Comparison of ENCODE assay signal across 8 mouse cellular contexts in genomic region chr19:11044996-11045711, GRCm38 (mm10). TPM values are rescaled to one million over a fixed set of nuclear protein-coding genes. Genes with fewer than 3 reads are reported as not detected.
DNase-seq lines count a peak whose midpoint lies in the region; ATAC-seq and TF ChIP-seq lines count a peak whose summit lies in the region.

No protein-coding gene starts in this region.

- H3K9ac ChIP-seq in forebrain, embryonic 11.5 days (ENCODE audit: low read length), result no peak overlapping the region; the same call in 1 of the 2 replicates
- peak overlapping the region; percentile 32; the same call in 1 of the 2 replicates for H3K9ac ChIP-seq in lung, embryonic 15.5 days

- H3K36me3 ChIP-seq in forebrain, embryonic 11.5 days (ENCODE audit: control insufficient read depth, insufficient read depth, low read length), result no peaks in the 10 kb centered on the region
- no peaks in the 10 kb centered on the region for H3K36me3 ChIP-seq in lung, embryonic 15.5 days
- H3K36me3 ChIP-seq in thymus, adult 2 months (ENCODE audit: control insufficient read depth, insufficient read depth, low read length), result no peaks in the 10 kb centered on the region

- intact Hi-C loops in heart, postnatal 10 days (cut with DNase I), result loop anchor here (10.0 kb wide), 1 partner anchor 150 kb away; the partner anchor contains the start of gene Ms4a13

- no peaks in the 10 kb centered on the region for H3K4me1 ChIP-seq in forebrain, embryonic 11.5 days (replicated peaks; ENCODE audit: control insufficient read depth, insufficient read depth, low read length)
- no peaks in the 10 kb centered on the region for H3K4me1 ChIP-seq in lung, embryonic 15.5 days
- H3K4me1 ChIP-seq in thymus, adult 2 months (replicated peaks; ENCODE audit: control insufficient read depth, insufficient read depth, low read length), result peaks cover 6% of the 10 kb centered on the region

- ATAC-seq in CD4-positive, CD25-positive, alpha-beta regulatory T cell, adult 4 months, result peak; percentile 79
- peak; percentile 99 for ATAC-seq in forebrain, embryonic 11.5 days (replicated peaks; ENCODE audit: low FRiP score)
- ATAC-seq in lung, embryonic 15.5 days (ENCODE audit: borderline replicate concordance, extremely low read depth, low FRiP score, low TSS enrichment), result peak; percentile 99
- ATAC-seq in neutrophil, adult 5-6 weeks (ENCODE audit: extremely low read depth, insufficient number of reproducible peaks, low FRiP score, poor library complexity, severe bottlenecking), result peak; percentile 87

- 6% methylated on average over 40 of the region's 40 CpGs for WGBS in forebrain, embryonic 11.5 days
- 5% methylated on average over 40 of the region's 40 CpGs for WGBS in lung, embryonic 15.5 days
- WGBS in thymus, adult 2 months, result 6% methylated on average over 37 of the region's 40 CpGs

- TF ChIP-seq POLR2A in thymus, adult 2 months (IDR thresholded peaks at IDR 0.05; ENCODE audit: control insufficient read depth, extremely low read depth, insufficient read depth, low read length, poor library complexity), result no peak

- H3K4me2 ChIP-seq in forebrain, embryonic 11.5 days (ENCODE audit: low read depth, low read length, severe bottlenecking), result peak overlapping the region; percentile 54
- H3K4me2 ChIP-seq in lung, embryonic 15.5 days, result peak overlapping the region; percentile 63

- H3K9me3 ChIP-seq in forebrain, embryonic 11.5 days (ENCODE audit: control insufficient read depth, low read length), result no peaks in the 10 kb centered on the region
- no peaks in the 10 kb centered on the region for H3K9me3 ChIP-seq in lung, embryonic 15.5 days

- peak; percentile 17 for DNase-seq in adrenal gland, adult 8-10 months
- peak; percentile 88 for DNase-seq in forebrain, embryonic 11.5 days (ENCODE audit: low spot score)
- DNase-seq in heart, postnatal 10 days, result peak; percentile 64 to 67
- DNase-seq in kidney, postnatal 25 days, result peak; percentile 49 to 76
- peak; percentile 64 for DNase-seq in thymus, adult 2 months

- no peak overlapping the region for H3K27ac ChIP-seq in forebrain, embryonic 11.5 days (ENCODE audit: low read depth, low read length)
- H3K27ac ChIP-seq in lung, embryonic 15.5 days, result no peak overlapping the region
- H3K27ac ChIP-seq in thymus, adult 2 months (ENCODE audit: control insufficient read depth, insufficient read depth, low read length), result no peak overlapping the region

- H3K27me3 ChIP-seq in forebrain, embryonic 11.5 days (ENCODE audit: control insufficient read depth, insufficient read depth, low read length), result no peaks in the 10 kb centered on the region
- H3K27me3 ChIP-seq in lung, embryonic 15.5 days, result no peaks in the 10 kb centered on the region
- H3K27me3 ChIP-seq in thymus, adult 2 months (ENCODE audit: control insufficient read depth, insufficient read depth, low read length), result no peaks in the 10 kb centered on the region

- TF ChIP-seq CTCF in thymus, adult 2 months (IDR thresholded peaks at IDR 0.05; ENCODE audit: borderline replicate concordance, control insufficient read depth, extremely low read depth, insufficient read depth, low read length, poor library complexity), result peak; percentile 85

- H3K4me3 ChIP-seq in forebrain, embryonic 11.5 days (ENCODE audit: low read depth, low read length), result peak overlapping the region; percentile 24
- H3K4me3 ChIP-seq in lung, embryonic 15.5 days, result peak overlapping the region; percentile 38
- peak overlapping the region; percentile 41 for H3K4me3 ChIP-seq in thymus, adult 2 months (ENCODE audit: control insufficient read depth, insufficient read depth, low read length)

RNA-seq across cellular contexts. Expression of gene Ms4a18, which starts 27.3 kb away (rescaled TPM):
- not detected for polyA plus RNA-seq in CD4-positive, CD25-positive, alpha-beta regulatory T cell, adult 4 months (2017; shearing (Covaris generic))
- not detected for total RNA-seq in adrenal gland, adult 8-10 months (2022)
- polyA plus RNA-seq in forebrain, embryonic 11.5 days (2014; fragmentation: Nextera tagmentation; extraction: Ambion mirVana), result not detected in 2 replicates
- not detected for total RNA-seq in heart, postnatal 10 days (2021)
- not detected in 2 replicates for polyA plus RNA-seq in lung, embryonic 15.5 days (2015; fragmentation: Nextera tagmentation; extraction: Ambion mirVana)
- total RNA-seq in neutrophil, adult 5-6 weeks (2017), result not detected in 2 replicates
- polyA plus RNA-seq in thymus, adult 2 months (2012; rRNA removed), result 0.28 and 0.38 TPM in 2 replicates

RNA-seq across cellular contexts. Expression of gene Ms4a8a, which starts 35.7 kb away (rescaled TPM):
- polyA plus RNA-seq in CD4-positive, CD25-positive, alpha-beta regulatory T cell, adult 4 months (2017; shearing (Covaris generic)), result not detected
- total RNA-seq in adrenal gland, adult 8-10 months (2022), result 1 to 10 TPM; 4.5 to 6.1 (median 5.1) TPM
- polyA plus RNA-seq in forebrain, embryonic 11.5 days (2014; fragmentation: Nextera tagmentation; extraction: Ambion mirVana), result not detected in 2 replicates
- total RNA-seq in heart, postnatal 10 days (2021), result under 1 TPM; 0.45 to 0.97 TPM
- polyA plus RNA-seq in lung, embryonic 15.5 days (2015; fragmentation: Nextera tagmentation; extraction: Ambion mirVana), result 0.19 TPM in 1 of 2 replicates, not detected in the other
- 1.4 and 3.6 TPM in 2 replicates for total RNA-seq in neutrophil, adult 5-6 weeks (2017)
- polyA plus RNA-seq in thymus, adult 2 months (2012; rRNA removed), result 0.70 and 1.8 TPM in 2 replicates

RNA-seq across cellular contexts. Expression of gene Ms4a15, which starts 52.1 kb away (rescaled TPM):
- under 1 TPM in 1 of 2 experiments, not detected in 1; 0.31 TPM for polyA plus RNA-seq in CD4-positive, CD25-positive, alpha-beta regulatory T cell, adult 4 months (2017; shearing (Covaris generic))
- total RNA-seq in adrenal gland, adult 8-10 months (2022), result not detected
- polyA plus RNA-seq in forebrain, embryonic 11.5 days (2014; fragmentation: Nextera tagmentation; extraction: Ambion mirVana), result not detected in 2 replicates
- not detected for total RNA-seq in heart, postnatal 10 days (2021)
- polyA plus RNA-seq in lung, embryonic 15.5 days (2015; fragmentation: Nextera tagmentation; extraction: Ambion mirVana), result 0.27 TPM in 1 of 2 replicates, not detected in the other
- not detected in 2 replicates for total RNA-seq in neutrophil, adult 5-6 weeks (2017)
- polyA plus RNA-seq in thymus, adult 2 months (2012; rRNA removed), result not detected in 2 replicates

Comparison
In these comparisons a context has a peak if more than half of its experiments do, and no peak if none do; other contexts are left out.
1. DNase-seq: peak in every context shown above with its lines; median percentile 88 in forebrain, embryonic 11.5 days; 66 in heart, postnatal 10 days; 64 in thymus, adult 2 months; 62 in kidney, postnatal 25 days; 17 in adrenal gland, adult 8-10 months.